Mouse (Mus musculus) naive thymus-derived CD4-positive, alpha-beta T cell, adult 2 months (primary cell): Measurements from ENCODE around the gene Aff1.

Experiments used
- DNase-seq: peaks from one replicate; pipeline ENCODE4 v3.0.0-alpha.2; 2011; ENCODE audit warnings: low read depth

The Aff1 gene

DNA sequence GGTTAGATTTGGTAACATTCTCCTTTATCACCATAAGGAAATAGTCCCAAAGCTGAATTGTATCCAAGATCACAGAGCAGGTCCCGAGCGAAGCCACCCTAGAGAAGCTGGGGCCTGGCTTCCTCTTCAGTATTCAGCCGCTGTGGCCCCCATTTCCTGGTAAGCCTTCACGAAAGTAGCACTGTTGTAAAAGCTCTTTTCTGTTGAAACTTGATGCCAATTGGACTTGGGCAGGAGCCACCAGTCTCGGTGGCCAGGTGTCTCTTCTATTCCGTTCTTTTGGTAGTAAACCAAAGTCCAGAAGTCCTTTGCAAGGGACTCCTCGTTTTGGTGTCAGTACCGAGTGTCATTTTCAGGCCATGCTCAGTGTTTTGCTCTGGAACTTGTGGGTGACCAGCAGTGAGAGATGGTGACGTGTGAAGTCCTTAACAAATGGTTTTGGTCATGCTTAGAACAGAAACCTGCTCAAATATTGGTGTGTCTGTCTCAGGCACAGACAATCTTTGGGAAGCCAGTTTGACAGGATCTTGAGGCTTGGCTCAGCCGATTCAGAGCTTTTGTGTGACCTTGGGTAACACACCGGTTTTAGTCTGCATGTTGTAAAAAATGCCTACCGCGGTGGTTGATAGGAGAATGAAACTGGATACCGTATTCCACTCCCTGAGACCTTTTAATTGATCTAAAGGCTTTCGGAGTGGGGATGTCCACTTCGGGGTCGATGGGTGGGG, 114.8 kb downstream of the Aff1 start:
- no peak for DNase-seq

GRCm38 (mm10) chr5:103807637-103808312, 115.6 kb downstream of the Aff1 start:
- no peak for DNase-seq

- peak; percentile 32 for DNase-seq
Measured at GRCm38 (mm10) chr5:103809674-103810330, 117.6 kb downstream of the Aff1 start.

GRCm38 (mm10) chr5:103813291-103813690, 121.1 kb downstream of the Aff1 start:
- no peak for DNase-seq

DNA sequence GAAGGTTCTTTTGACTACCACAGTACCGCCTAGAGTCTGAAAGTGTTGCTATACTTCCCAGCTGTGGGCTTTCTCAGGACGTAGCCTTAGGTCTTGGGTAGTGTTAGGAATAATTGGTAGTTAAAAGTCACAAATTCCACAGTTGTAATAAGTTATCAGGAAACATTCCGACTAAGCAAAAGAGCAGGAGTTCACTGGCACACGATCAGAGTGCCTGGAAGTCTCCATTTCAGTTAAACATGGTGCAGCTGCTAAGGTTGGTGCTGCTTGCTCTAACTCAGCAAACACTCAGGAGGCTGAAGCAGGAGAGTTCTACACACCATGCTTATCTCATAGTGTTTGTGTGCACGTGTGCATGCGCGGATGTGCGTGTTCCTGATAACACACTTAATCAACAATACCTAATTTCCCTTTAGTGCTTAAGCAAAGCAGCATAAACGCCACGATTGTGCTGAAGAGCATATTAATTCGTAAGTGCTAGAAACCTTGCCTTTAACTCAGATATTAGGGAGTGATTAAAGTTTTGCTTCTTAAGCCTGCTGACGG, 121.9 kb downstream of the Aff1 start:
- DNase-seq, result no peak

DNA sequence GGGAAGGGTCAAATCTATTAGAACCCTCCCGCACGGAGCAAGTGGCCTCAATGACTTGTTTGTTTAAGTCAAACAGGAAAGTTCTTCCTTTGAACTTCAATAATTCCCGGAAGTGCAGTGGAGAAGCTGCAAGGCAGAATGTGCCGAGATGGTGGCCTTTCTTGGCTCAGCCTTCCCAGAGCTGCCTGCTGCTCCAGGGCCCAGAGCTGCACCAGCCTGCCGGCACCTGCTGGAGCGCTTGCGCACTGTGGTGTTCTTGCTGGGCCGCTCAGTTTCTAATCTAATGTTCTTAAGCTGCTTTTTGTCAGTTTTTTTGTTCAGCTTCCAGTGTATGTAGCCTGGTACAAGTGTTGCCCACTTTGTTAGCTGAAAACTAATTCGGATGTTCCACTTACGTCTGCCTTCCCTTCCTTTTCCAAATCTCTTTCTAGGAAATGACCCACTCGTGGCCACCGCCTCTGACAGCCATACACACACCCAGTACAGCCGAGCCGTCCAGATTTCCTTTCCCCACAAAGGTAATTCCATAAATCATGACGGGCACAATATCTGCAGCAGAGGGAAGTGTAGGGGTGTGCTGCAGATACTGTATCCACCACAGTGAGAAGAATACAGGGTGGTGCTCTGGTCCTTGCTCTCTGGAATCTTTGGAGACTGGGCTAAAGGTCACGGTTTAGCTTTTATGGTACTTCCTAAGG, 122.5 kb downstream of the Aff1 start:
- no peak for DNase-seq

DNA sequence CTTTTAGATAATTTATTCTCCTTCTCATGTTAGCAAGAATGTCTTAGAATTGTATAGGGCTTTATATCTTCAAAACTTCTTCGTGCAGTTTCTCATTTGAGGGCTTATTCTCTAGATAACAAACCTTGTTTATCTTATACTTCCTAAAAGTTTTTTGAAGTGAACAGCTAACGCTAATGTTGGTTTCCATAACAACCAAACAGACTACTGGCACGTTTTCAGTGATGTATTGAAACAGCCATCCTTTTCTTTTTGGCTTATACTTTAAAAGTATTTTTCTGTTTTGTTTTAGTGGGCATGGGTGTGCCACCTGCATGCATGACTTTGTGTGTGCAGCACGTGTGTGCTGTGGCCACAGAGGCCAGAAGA, 123.1 kb downstream of the Aff1 start:
- peak; percentile 19 for DNase-seq

- no peak for DNase-seq
Measured at GRCm38 (mm10) chr5:103816718-103817117, 124.5 kb downstream of the Aff1 start.

DNA sequence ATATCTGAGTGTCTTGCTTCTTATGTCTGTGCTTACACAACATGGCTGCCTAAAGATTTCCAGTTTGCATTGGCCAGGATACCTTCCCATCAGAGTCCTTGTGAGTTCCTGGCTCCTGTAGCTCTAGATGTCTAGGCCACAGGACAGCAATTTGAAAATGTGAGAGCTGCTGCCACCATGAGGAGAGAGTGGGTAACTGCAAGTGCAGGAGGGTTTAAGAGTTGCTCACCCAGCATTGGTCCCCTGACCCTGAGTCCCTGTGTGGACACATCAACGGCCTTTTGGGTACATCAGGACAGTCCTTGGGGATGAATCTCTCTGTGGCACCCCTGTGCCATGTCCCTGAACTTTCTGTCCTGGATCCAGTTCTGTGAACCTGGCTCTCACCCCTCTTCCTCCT, 125.6 kb downstream of the Aff1 start:
- peak; percentile 87 for DNase-seq

- DNase-seq, result no peak
Measured at GRCm38 (mm10) chr5:103818602-103819001, 126.4 kb downstream of the Aff1 start.

DNA sequence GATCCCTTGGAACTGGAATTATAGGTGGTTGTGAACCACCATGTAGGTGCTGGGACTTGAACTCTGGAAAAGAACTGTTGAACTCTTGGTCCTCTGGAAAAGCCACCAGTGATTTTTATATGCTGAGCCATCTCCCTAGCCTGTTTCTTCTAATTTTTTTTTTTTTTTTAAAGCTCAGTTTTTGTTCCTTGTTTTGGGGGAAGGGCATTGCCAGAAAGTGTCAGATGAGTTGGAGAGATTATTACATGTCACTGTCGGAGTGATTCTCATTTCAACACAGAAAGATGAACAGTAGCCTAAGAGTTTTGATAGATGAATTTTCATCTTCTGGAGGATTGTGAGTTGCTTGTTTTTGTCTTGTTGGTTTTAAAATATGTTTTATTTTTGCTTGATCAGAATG, 127.5 kb downstream of the Aff1 start:
- no peak for DNase-seq

DNA sequence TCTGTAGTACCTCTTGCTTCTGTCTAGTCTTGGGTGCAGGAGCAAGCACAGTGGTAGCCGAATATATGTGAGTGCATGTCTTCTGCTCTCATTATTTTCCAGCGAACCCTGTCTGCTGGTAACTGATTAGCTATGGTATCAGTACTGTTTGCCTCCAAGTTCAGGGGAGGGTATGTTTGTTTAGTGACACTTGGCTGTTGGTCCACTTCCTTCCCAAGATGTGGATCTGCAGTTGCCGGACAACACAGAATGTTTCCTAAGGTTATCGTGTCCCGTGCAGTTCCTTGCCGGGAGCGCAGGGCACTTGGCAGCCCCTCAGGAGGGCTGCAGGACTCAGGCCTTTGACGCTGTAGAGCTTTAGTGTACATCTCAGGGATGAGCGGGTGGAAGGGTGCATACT, 128.9 kb downstream of the Aff1 start:
- no peak for DNase-seq

DNA sequence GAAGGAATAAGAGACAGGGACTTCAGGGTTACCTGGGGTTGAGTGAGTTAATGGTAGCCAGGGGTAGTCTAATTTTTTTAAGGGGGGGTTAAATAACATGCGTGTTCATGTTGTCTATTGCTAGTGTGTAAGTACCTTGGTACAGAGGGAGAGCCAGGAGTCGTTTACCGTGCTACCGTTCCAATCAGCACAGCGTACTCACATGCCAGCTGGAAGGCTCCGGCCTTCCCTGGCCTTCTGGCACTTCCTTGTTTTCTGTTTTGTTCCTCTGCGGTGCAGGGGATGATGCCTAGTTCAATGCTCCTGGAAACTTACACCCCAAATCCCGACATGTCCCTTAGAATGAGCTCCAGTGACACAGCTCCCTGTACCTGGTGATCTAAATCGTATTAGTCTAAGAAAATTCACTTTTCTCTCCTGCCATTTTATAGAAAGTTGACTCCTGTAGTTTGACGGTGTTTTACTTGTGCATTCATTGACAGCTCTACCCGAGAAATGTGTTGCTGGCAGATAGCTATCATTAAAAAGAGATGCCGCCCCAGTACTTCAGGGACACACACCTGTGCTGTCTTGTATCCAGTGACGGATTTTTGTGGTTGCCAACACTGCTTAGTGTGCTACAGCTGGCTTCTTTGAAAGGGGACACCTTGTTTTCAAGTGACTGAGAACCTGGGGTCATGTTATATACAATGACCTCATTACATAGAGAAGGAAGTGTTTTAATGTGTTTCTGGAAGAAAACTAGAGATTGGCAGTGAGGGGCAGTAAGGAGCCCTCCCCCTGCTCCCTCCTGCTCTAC, 129.5 kb downstream of the Aff1 start:
- DNase-seq, result no peak

DNA sequence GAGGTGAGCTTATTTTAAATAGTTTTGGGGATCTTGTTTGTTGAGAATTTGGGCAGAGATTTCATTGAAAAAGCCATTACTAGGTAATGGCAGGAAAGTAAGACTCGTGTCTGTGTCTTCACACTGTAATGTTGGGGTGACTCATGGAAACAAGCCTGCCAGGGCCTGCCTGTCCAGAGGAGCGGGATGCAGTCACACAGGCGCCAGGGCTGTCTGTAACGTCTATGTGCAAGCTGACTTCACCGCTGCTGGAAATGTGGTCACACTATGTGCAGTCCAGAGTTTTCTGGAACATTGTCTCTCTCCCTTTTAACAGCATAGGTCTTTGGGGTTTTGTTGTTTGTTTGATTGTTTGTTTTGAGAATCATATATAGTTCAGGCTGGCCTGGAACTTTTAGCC, 130.8 kb downstream of the Aff1 start:
- no peak for DNase-seq

- no peak for DNase-seq
Measured at GRCm38 (mm10) chr5:103828304-103828703, 136.1 kb downstream of the Aff1 start.

GRCm38 (mm10) chr5:103828729-103829128, 136.6 kb downstream of the Aff1 start:
- no peak for DNase-seq

DNA sequence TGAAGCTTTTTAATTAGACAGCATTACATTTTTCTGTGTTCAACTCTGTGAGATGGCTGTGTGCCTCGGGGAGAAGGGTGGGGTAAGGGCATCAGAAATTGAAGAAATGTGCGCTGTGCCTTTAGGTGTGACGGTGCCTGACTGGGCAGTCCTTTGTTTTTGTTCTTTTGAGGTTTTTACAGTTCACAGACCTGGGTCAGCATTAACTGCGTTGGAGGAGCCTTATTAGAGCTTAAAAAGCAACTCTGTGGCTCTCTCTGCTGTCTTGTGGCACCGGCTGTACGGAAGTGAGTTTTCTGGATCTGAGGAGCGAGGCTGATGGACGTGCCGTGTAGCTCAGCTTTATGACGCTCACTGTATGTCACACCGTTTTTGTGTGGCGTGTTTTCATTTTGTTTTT, 137.0 kb downstream of the Aff1 start:
- no peak for DNase-seq

GRCm38 (mm10) chr5:103830886-103831285, 138.7 kb downstream of the Aff1 start:
- no peak for DNase-seq

DNA sequence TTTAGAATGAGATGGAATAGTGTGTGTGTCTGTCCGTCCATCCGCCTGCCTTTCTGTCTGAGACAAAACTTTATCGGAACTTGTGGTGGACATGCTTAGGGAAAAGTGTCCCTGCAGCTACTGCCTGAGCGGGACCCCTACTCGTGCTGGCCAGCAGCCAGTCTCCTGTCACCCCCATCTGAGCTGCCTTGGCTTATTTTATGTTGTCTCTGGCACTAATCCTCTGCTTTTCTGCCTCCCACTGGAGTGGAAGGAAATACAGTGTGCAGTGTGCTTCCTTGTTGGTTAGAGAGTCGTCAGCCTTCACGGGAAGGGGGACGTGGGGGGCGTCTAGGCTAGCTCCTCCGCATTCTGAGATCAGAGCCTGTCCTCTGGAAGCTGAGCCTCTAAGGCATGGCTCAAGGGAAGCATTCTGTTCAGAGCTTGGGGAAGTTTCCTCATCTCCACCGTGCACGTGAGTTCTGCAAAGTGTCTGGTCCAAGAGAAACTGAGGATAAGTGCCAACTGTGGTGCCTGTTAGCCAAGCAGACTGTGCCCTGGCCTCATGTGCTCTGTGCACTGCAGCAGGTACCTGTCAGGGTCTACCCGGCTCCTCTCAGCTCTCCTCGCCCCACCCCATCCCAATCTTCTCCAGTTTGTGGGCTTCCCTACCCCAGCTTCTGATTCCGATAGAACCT, 143.4 kb downstream of the Aff1 start:
- no peak for DNase-seq

DNA sequence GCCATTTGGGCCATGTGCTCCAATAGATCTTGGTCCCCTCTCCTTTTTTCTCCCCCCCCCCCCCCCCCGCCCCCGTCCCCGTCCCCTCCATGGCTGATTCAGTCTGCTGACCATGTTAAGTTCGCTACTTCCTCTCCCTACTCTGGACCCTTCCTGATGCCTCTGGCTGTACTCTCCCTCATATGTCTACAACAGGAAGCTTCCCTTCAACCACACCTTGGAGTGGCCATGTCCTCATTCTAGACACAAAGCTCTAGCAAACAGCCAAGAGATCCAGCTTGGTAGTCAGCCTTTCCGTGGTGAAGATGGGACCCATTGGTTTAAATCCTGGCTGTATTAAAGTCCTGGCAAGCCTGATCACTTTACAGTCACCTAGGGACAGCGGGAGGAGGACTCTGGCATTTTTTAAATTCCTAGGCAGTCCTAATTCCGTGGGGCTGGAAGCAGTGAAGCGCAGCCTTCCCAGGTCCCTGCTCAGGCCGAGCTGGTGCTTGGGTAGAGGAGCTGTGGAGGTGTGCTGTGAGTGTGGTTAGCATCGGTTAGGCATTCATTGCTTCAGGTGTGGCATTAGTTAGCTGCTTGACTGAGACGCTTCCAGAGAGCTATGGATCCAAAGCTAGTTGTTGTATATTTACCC, 144.1 kb downstream of the Aff1 start:
- no peak for DNase-seq
